Mouse (Mus musculus) adipose tissue, adult 10 weeks (tissue): ENCODE measurements around the gene Aspm. TPM values are rescaled to one million over a fixed set of nuclear protein-coding genes. Genes with fewer than 3 reads are reported as not detected.

Experiments
- polyA plus RNA-seq: library from polyadenylated mRNA; stranded (reverse); fragments of 350-450 nt; fragmentation: Illumina TruSeq; extraction: RNeasy Lipid Tissue Mini Kit (QIAGEN cat#74804); gene quantifications from one replicate; pipeline ENCODE4 v1.2.3, GENCODE M21; 2014; ENCODE audit warnings: low read depth, low replicate concordance

The Aspm gene
- 0.93 TPM for polyA plus RNA-seq

GRCm38 (mm10) chr1:139454340-139455225 lies at the start of gene Aspm:
Aspm (plus strand) TSS chr1:139454772.

DNA sequence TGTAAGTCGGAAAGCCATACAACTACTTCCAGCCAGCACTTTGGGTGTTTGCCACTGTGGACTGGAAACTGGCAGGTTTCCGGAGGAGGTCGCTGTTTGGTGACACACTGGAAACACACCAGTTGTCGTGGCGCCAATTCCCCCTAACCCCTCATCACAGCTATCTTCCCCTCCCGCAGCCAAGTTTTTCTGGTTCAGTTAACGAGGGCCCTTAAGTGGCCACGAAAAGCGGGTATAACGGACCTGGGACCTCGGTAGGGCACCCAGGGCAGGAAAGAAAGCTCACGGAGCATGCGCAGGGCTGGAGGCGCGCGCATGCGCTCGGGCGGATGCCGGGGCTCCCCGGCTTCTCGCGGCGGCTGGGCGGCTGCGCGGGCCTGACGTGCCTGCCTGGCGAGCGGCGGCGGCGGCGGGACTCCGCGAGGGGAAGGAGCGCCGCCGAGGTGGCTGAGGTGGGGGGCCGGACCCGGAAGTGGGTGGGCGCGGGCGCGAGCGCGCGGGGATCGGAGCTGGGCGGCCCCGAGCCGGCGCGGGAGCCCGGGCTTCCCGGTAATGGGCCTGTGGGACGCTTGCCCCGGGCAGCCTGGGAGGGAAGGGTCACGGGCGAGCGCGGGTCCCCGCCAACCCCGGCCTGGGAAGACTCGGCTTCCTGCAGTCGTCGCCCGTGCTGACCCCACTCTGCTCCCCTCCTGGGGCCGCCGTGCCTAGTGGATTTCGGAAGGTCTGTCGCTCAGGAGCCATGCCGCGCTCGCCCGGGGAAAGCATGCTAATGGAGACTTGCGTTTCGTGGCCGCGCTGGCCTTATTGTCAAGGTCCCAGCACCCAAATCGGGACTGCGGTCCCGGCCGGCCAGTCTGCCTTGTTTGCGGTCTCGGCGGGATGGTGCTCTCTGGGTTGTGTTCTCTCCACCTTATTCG lies 32.4 kb upstream of the Aspm start, which contains the start of gene Zbtb41:
TSS of gene Zbtb41 (plus strand) at position 414 of the 917 bp plus-strand sequence.

DNA sequence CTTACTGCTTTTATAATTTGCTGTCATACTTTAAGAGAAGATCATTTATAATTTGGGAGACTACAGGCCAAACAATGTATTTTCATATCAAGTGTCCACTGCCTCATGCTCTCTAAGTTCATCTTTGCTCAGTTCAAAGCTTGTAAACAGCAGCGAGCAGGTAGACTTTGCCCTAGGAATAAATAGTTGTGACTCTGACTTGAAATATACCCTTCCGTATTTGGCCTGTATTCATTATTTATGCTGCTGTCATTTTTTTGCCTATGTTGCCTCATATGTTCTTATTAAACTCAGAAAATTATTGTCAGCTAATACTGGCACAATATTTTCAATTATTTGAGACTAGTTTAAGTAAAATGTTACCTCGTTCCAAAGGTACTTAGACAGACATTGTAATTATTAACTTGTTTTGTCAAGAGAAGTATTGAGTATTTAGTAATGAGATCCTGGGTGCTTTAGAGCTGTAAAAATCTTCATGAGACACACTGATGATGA lies 46.7 kb downstream of the Aspm start, which contains the start of gene F13b:
TSS of gene F13b (plus strand) at position 445 of the 495 bp plus-strand sequence.

Other genes with a start within 250 kb of the Aspm start
- gene Crb1, start 77.7 kb upstream of the Aspm start, polyA plus RNA-seq, result not detected
- gene Zbtb41, start 32.5 kb upstream of the Aspm start, polyA plus RNA-seq, result 5.2 TPM
- gene F13b, start 46.9 kb downstream of the Aspm start, polyA plus RNA-seq, result not detected
- not detected for gene Cfhr1, start 105.5 kb downstream of the Aspm start, polyA plus RNA-seq